Mouse (Mus musculus) G1E (cell line): ENCODE measurements around the gene Ppm1d. TPM values are rescaled to one million over a fixed set of nuclear protein-coding genes. Genes with fewer than 3 reads are reported as not detected.
A peak's percentile ranks its signal among the peaks of the same experiment; 100 is the strongest.

Experiments used
- ATAC-seq: 2 replicates; pipeline ENCODE4 v1.8.0; 2016; ENCODE audit warnings: mild to moderate bottlenecking; ENCODE audit not compliant: insufficient number of reproducible peaks, poor library complexity, low FRiP score, severe bottlenecking; ENCODE audit errors: extremely low read depth
- DNase-seq: peaks from one replicate; pipeline ENCODE4 v3.0.0; 2012; ENCODE audit warnings: low spot score
- H3K27me3 ChIP-seq: 2 replicates; pipeline ENCODE4 v1.6.1; 2012; ENCODE audit warnings: mild to moderate bottlenecking, low read length, inconsistent platforms; ENCODE audit not compliant: insufficient read depth
- H3K36me3 ChIP-seq: replicated peaks from 2 replicates; pipeline ENCODE3; 2012; ENCODE audit warnings: mild to moderate bottlenecking, inconsistent platforms
- H3K4me1 ChIP-seq: 2 replicates; pipeline ENCODE4 v1.6.1; 2012; ENCODE audit warnings: low read depth, low read length, inconsistent platforms, mixed read lengths; ENCODE audit not compliant: insufficient read depth
- H3K4me3 ChIP-seq: 2 replicates; pipeline ENCODE4 v1.5.1; 2012; ENCODE audit warnings: low read depth, mild to moderate bottlenecking, inconsistent platforms, low read length, moderate library complexity, mixed read lengths
- H3K9me3 ChIP-seq: replicated peaks from 2 replicates; pipeline ENCODE4 v1.6.1; 2012; ENCODE audit warnings: inconsistent platforms
- CTCF ChIP-seq: IDR thresholded peaks from 2 replicates; pipeline ENCODE4 v1.5.1; 2012; ENCODE audit warnings: low read depth, low read length, inconsistent platforms, mixed read lengths
- GATA1 ChIP-seq: IDR thresholded peaks from 2 replicates; pipeline ENCODE4 v1.6.1; 2012; ENCODE audit warnings: borderline replicate concordance, low read length, inconsistent platforms, mixed read lengths
- GATA2 ChIP-seq: IDR thresholded peaks from 2 replicates; pipeline ENCODE4 v1.6.1; 2012; ENCODE audit warnings: low read depth, low read length, inconsistent platforms, borderline replicate concordance
- POLR2AphosphoS5 ChIP-seq: IDR thresholded peaks from 2 replicates; pipeline ENCODE4 v1.6.1; 2012; ENCODE audit warnings: low read depth, low read length, inconsistent platforms; ENCODE audit not compliant: insufficient replicate concordance
- TAL1 ChIP-seq: conservative IDR thresholded peaks from 2 replicates; pipeline ENCODE4 v1.6.1; 2012; ENCODE audit warnings: low read depth, low read length, inconsistent platforms, mixed read lengths
- polyA plus RNA-seq: library from polyadenylated mRNA; stranded (reverse); fragments of >175 nt; gene quantifications from 2 replicates; pipeline ENCODE4 v1.2.3, GENCODE M21; 2012
- total RNA-seq, 2 experiments: library from RNA; stranded (forward) in 1 of 2; stranded (reverse) in 1 of 2; fragments of 200-1000 nt in 1 of 2; fragments of >200 nt in 1 of 2; fragmentation: Nextera tagmentation in 1 of 2; gene quantifications; 2 replicates each; pipeline ENCODE4 v1.2.3; 2014 to 2017

Gene Ppm1d
- total RNA-seq (2014; fragmentation: Nextera tagmentation) (38.6 and 44.8 TPM in 2 replicates), total RNA-seq (2017) (13.4 and 15.7 TPM in 2 replicates), polyA plus RNA-seq (9.5 and 9.9 TPM in 2 replicates)

- Histone ChIP-seq H3K4me3 (peak within 1 kb of the TSS; percentile 91), H3K9me3 (no peaks in the 10 kb centered on the region), H3K4me1 (peaks cover 36% of the 10 kb centered on the region), H3K27me3 (no peaks in the 10 kb centered on the region), H3K36me3 (peaks cover 19% of the 10 kb centered on the region)
- peak; percentile 92 for ATAC-seq
- DNase-seq, result peak; percentile 96
- peak; percentile 41; the same call in 1 of the 2 replicates for TF ChIP-seq POLR2AphosphoS5
- TF ChIP-seq TAL1, result no peak
These were observed at the start of gene Ppm1d for GRCm38 (mm10) chr11:85310713-85311574. TSS of gene Ppm1d (plus strand) at chr11:85311244.

GRCm38 (mm10) chr11:85264635-85265034, 46.4 kb upstream of the Ppm1d start:
- Histone ChIP-seq H3K4me3 (no peak overlapping the region), H3K27me3 (peaks cover 9% of the 10 kb centered on the region), H3K36me3 (no peaks in the 10 kb centered on the region), H3K4me1 (peaks cover 14% of the 10 kb centered on the region; the same call in 1 of the 2 replicates), H3K9me3 (no peaks in the 10 kb centered on the region)
- DNase-seq (no peak), ATAC-seq (no peak)
- TF ChIP-seq CTCF (no peak), GATA1 (no peak), POLR2AphosphoS5 (no peak), GATA2 (no peak), TAL1 (no peak)

GRCm38 (mm10) chr11:85267393-85267792, 43.7 kb upstream of the Ppm1d start:
- no peak for ATAC-seq

GRCm38 (mm10) chr11:85270631-85271030, 40.4 kb upstream of the Ppm1d start:
- Histone ChIP-seq H3K4me3 (no peak overlapping the region), H3K4me1 (peaks cover 4% of the 10 kb centered on the region; the same call in 1 of the 2 replicates), H3K9me3 (no peaks in the 10 kb centered on the region), H3K27me3 (peaks cover 26% of the 10 kb centered on the region), H3K36me3 (no peaks in the 10 kb centered on the region)
- DNase-seq (no peak), ATAC-seq (no peak)
- TF ChIP-seq POLR2AphosphoS5 (no peak), GATA2 (no peak), TAL1 (no peak), CTCF (peak; percentile 46; the same call in 1 of the 2 replicates), GATA1 (no peak)

More at GRCm38 (mm10) chr11:85267393-85267792, 43.7 kb upstream of the Ppm1d start:
- H3K27me3 ChIP-seq, result peaks cover 9% of the 10 kb centered on the region
- peaks cover 9% of the 10 kb centered on the region; the same call in 1 of the 2 replicates for H3K4me1 ChIP-seq
- no peak for DNase-seq
- no peaks in the 10 kb centered on the region for H3K9me3 ChIP-seq
- H3K36me3 ChIP-seq, result no peaks in the 10 kb centered on the region
- no peak overlapping the region for H3K4me3 ChIP-seq
- no peak for TF ChIP-seq GATA2

- TF ChIP-seq GATA1, result no peak
- TF ChIP-seq GATA2, result no peak
- no peak for TF ChIP-seq TAL1
- peak; percentile 19; the same call in 1 of the 2 replicates for TF ChIP-seq CTCF
- no peaks in the 10 kb centered on the region for H3K9me3 ChIP-seq
- peaks cover 41% of the 10 kb centered on the region for H3K27me3 ChIP-seq
- no peak for DNase-seq
- ATAC-seq, result no peak
- H3K36me3 ChIP-seq, result no peaks in the 10 kb centered on the region
- H3K4me1 ChIP-seq, result peaks cover 2% of the 10 kb centered on the region; the same call in 1 of the 2 replicates
- H3K4me3 ChIP-seq, result no peak overlapping the region
These were observed 37.7 kb upstream of the Ppm1d start for GRCm38 (mm10) chr11:85273299-85273698.

GRCm38 (mm10) chr11:85275151-85275550, 35.9 kb upstream of the Ppm1d start:
- no peaks in the 10 kb centered on the region for H3K36me3 ChIP-seq
- peaks cover 2% of the 10 kb centered on the region; the same call in 1 of the 2 replicates for H3K4me1 ChIP-seq
- peaks cover 49% of the 10 kb centered on the region for H3K27me3 ChIP-seq
- TF ChIP-seq POLR2AphosphoS5 (no peak), TAL1 (no peak), GATA1 (no peak), GATA2 (no peak), CTCF (no peak)
- H3K4me3 ChIP-seq, result no peak overlapping the region
- no peaks in the 10 kb centered on the region for H3K9me3 ChIP-seq
- no peak for ATAC-seq
- DNase-seq, result no peak
